7 mouse cellular contexts compared by ENCODE assay signal in genomic region chr16:17798321-17799180, GRCm38 (mm10). TPM values are rescaled to one million over a fixed set of nuclear protein-coding genes. Genes with fewer than 3 reads are reported as not detected.
DNase-seq lines count a peak whose midpoint lies in the region; ATAC-seq lines count a peak whose summit lies in the region.

No protein-coding gene starts in this region.

- 0 out of 2 replicates have a peak, but pooled peaks have one; percentile 20 for ATAC-seq in forebrain, embryonic 12.5 days (ENCODE audit: low FRiP score)
- peak; percentile 54 for ATAC-seq in midbrain, embryonic 11.5 days (ENCODE audit: low FRiP score)
- no peak for ATAC-seq in CD4-positive, CD25-positive, alpha-beta regulatory T cell, adult 4 months

- H3K4me2 ChIP-seq in forebrain, embryonic 12.5 days = peak overlapping the region; percentile 86
- peak overlapping the region; percentile 48 for H3K4me2 ChIP-seq in midbrain, embryonic 11.5 days

- DNase-seq in heart, postnatal 25 days (ENCODE audit: low spot score) = peak; percentile 57
- peak; percentile 84 to 91 for DNase-seq in kidney, postnatal 4 days
- peak; percentile 96 for DNase-seq in midbrain, embryonic 11.5 days (ENCODE audit: low spot score, missing footprints)
- DNase-seq in cerebellum, postnatal 4 days (ENCODE audit: low spot score in 2 of 2) = no peak

- H3K4me1 ChIP-seq in brown adipose tissue, adult 24 weeks (ENCODE audit: control insufficient read depth, insufficient read depth, insufficient read length, low read length) = no peaks in the 10 kb centered on the region; the same call in 1 of the 2 replicates
- H3K4me1 ChIP-seq in forebrain, embryonic 12.5 days = peaks cover 39% of the 10 kb centered on the region
- peaks cover 23% of the 10 kb centered on the region for H3K4me1 ChIP-seq in midbrain, embryonic 11.5 days (ENCODE audit: control insufficient read depth, insufficient read depth, low read length)

- WGBS in forebrain, embryonic 12.5 days = 3% methylated on average over 37 of the region's 45 CpGs
- 2% methylated on average over 35 of the region's 45 CpGs for WGBS in midbrain, embryonic 11.5 days

- H3K27ac ChIP-seq in brown adipose tissue, adult 24 weeks (replicated peaks; ENCODE audit: low read depth, low read length) = no peak overlapping the region
- 0 out of 2 replicates have a peak overlapping the region, but pooled peaks have one; percentile 11 for H3K27ac ChIP-seq in forebrain, embryonic 12.5 days
- no peak overlapping the region for H3K27ac ChIP-seq in midbrain, embryonic 11.5 days (ENCODE audit: low read depth, low read length)

- H3K9me3 ChIP-seq in forebrain, embryonic 12.5 days = no peaks in the 10 kb centered on the region
- no peaks in the 10 kb centered on the region for H3K9me3 ChIP-seq in midbrain, embryonic 11.5 days (ENCODE audit: control insufficient read depth, low read length)

- peaks cover 88% of the 10 kb centered on the region for H3K27me3 ChIP-seq in forebrain, embryonic 12.5 days
- peaks cover 82% of the 10 kb centered on the region for H3K27me3 ChIP-seq in midbrain, embryonic 11.5 days (ENCODE audit: control insufficient read depth, insufficient read depth, low read length)

- H3K36me3 ChIP-seq in forebrain, embryonic 12.5 days (replicated peaks) = 0 out of 2 replicates have a peak, but pooled peaks cover 5% of the 10 kb centered on the region
- no peaks in the 10 kb centered on the region for H3K36me3 ChIP-seq in midbrain, embryonic 11.5 days (ENCODE audit: control insufficient read depth, insufficient read depth, low read length)

- peak overlapping the region; percentile 67 for H3K4me3 ChIP-seq in brown adipose tissue, adult 24 weeks (ENCODE audit: insufficient read depth, low read depth, low read length)
- H3K4me3 ChIP-seq in forebrain, embryonic 12.5 days (replicated peaks) = peak overlapping the region; percentile 50
- peak overlapping the region; percentile 50 for H3K4me3 ChIP-seq in midbrain, embryonic 11.5 days (ENCODE audit: low read depth, low read length)

- peak overlapping the region; percentile 34; the same call in 1 of the 2 replicates for H3K9ac ChIP-seq in forebrain, embryonic 12.5 days
- H3K9ac ChIP-seq in midbrain, embryonic 11.5 days (ENCODE audit: low read length) = peak overlapping the region; percentile 67; the same call in 1 of the 2 replicates

- intact Hi-C loops in heart, postnatal 25 days (cut with DNase I) = no loop called here

RNA-seq across cellular contexts. Expression of gene Scarf2, which starts 1.5 kb away (rescaled TPM):
- 0.92 and 1.8 TPM in 2 replicates for polyA plus RNA-seq in brown adipose tissue, adult 24 weeks (2012; ENCODE audit: insufficient read depth, insufficient read length, missing spikeins)
- 5.3 and 7.3 TPM in 2 replicates for polyA plus RNA-seq in forebrain, embryonic 12.5 days (2016; fragmentation: Nextera tagmentation; extraction: Ambion mirVana)
- 1 to 10 TPM; 5.1 to 5.6 TPM for total RNA-seq in heart, postnatal 25 days (2021)
- polyA plus RNA-seq in midbrain, embryonic 11.5 days (2014; fragmentation: Nextera tagmentation; extraction: Ambion mirVana) = 3.8 and 4.4 TPM in 2 replicates
- polyA plus RNA-seq in CD4-positive, CD25-positive, alpha-beta regulatory T cell, adult 4 months (2017; shearing (Covaris generic)) = not detected

RNA-seq across cellular contexts. Expression of gene B830017H08Rik, which starts 34.4 kb away (rescaled TPM):
- not detected in 2 replicates for polyA plus RNA-seq in brown adipose tissue, adult 24 weeks (2012; ENCODE audit: insufficient read depth, insufficient read length, missing spikeins)
- not detected in 2 replicates for polyA plus RNA-seq in forebrain, embryonic 12.5 days (2016; fragmentation: Nextera tagmentation; extraction: Ambion mirVana)
- total RNA-seq in heart, postnatal 25 days (2021) = not detected
- 0.21 and 0.37 TPM in 2 replicates for polyA plus RNA-seq in midbrain, embryonic 11.5 days (2014; fragmentation: Nextera tagmentation; extraction: Ambion mirVana)
- not detected for polyA plus RNA-seq in CD4-positive, CD25-positive, alpha-beta regulatory T cell, adult 4 months (2017; shearing (Covaris generic))

RNA-seq across cellular contexts. Expression of gene Klhl22, which starts 39.1 kb away (rescaled TPM):
- polyA plus RNA-seq in brown adipose tissue, adult 24 weeks (2012; ENCODE audit: insufficient read depth, insufficient read length, missing spikeins) = 10.2 and 19.0 TPM in 2 replicates
- 49.7 and 50.4 TPM in 2 replicates for polyA plus RNA-seq in forebrain, embryonic 12.5 days (2016; fragmentation: Nextera tagmentation; extraction: Ambion mirVana)
- total RNA-seq in heart, postnatal 25 days (2021) = 10 to 100 TPM; 16.1 to 16.7 TPM
- polyA plus RNA-seq in midbrain, embryonic 11.5 days (2014; fragmentation: Nextera tagmentation; extraction: Ambion mirVana) = 38.7 and 39.5 TPM in 2 replicates
- polyA plus RNA-seq in CD4-positive, CD25-positive, alpha-beta regulatory T cell, adult 4 months (2017; shearing (Covaris generic)) = 10 to 100 TPM; 15.6 to 30.9 TPM

RNA-seq across cellular contexts. Expression of gene Car15, which starts 39.6 kb away (rescaled TPM):
- 1.5 and 2.1 TPM in 2 replicates for polyA plus RNA-seq in brown adipose tissue, adult 24 weeks (2012; ENCODE audit: insufficient read depth, insufficient read length, missing spikeins)
- 4.4 and 5.1 TPM in 2 replicates for polyA plus RNA-seq in forebrain, embryonic 12.5 days (2016; fragmentation: Nextera tagmentation; extraction: Ambion mirVana)
- total RNA-seq in heart, postnatal 25 days (2021) = 1 to 10 TPM; 1.8 to 2.5 TPM
- polyA plus RNA-seq in midbrain, embryonic 11.5 days (2014; fragmentation: Nextera tagmentation; extraction: Ambion mirVana) = 2.2 and 2.3 TPM in 2 replicates
- polyA plus RNA-seq in CD4-positive, CD25-positive, alpha-beta regulatory T cell, adult 4 months (2017; shearing (Covaris generic)) = 1 to 10 TPM; 4.1 to 5.2 TPM

Comparison
In these comparisons a context has a peak if more than half of its experiments do, and no peak if none do; other contexts are left out.
1. DNase-seq: peak in heart, postnatal 25 days (single experiment), kidney, postnatal 4 days (2 of 2) and midbrain, embryonic 11.5 days (single experiment); none in cerebellum, postnatal 4 days (0 of 2).
2. Peak in every context shown above with its lines, with median percentiles within 50 percentile points of each other: H3K4me3 ChIP-seq.